Mouse (Mus musculus): ENCODE measurements around the gene Plekhg1.

- TF ChIP-seq POLR2A (IDR thresholded peaks at IDR 0.05; ENCODE audit: insufficient read depth, low read depth, low read length) (no peak), CTCF (IDR thresholded peaks at IDR 0.05) (no peak)
Observed at GRCm38 (mm10) chr10:3793825-3794224, 53.7 kb downstream of the Plekhg1 start.
